Mouse (Mus musculus) brain, adult 2 months (tissue): Measurements from ENCODE around the gene Mpp1.

Experiments
- DNase-seq: peaks from one replicate; pipeline ENCODE4 v3.0.0; 2011; ENCODE audit warnings: low read depth, low spot score

The Mpp1 gene

DNA sequence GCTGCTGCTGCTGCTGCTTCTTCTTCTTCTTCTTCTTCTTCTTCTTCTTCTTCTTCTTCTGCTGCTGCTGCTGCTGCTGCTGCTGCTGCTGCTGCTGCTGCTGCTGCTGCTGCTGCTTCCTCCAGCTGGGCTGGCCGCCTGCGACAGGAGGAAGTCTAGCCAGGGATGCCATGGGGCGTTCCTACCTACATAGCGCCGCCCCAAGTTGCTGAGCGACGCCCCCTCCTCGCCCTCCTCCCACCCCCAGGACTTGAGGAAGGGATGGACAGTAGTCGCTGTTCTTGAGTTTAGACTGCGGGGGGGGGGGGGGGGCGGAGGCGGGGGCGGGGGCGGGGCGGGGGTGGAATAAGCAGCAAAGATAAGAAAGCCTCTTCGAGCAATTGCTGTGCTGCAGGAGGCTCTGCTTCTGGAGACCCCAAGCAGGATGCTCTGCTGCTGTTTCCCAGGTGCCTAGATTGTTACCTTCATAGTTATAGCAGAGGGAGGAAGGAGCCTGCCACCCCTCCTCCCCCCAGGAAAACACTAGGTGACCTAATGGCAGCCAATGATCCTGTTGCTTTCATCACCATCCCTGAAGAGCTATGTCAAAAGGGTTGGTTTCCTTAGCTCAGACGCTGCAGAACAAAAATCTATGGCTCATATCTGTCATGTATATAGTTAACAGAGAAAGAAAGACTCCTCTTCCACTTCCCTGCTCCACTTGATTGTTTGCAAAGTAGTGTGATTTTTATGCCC is 45.9 kb downstream of the Mpp1 start, which contains the start of gene Gab3:
TSS of gene Gab3 (minus strand) at position 685 of the 735 bp plus-strand sequence.
- DNase-seq = peak; percentile 83

DNA sequence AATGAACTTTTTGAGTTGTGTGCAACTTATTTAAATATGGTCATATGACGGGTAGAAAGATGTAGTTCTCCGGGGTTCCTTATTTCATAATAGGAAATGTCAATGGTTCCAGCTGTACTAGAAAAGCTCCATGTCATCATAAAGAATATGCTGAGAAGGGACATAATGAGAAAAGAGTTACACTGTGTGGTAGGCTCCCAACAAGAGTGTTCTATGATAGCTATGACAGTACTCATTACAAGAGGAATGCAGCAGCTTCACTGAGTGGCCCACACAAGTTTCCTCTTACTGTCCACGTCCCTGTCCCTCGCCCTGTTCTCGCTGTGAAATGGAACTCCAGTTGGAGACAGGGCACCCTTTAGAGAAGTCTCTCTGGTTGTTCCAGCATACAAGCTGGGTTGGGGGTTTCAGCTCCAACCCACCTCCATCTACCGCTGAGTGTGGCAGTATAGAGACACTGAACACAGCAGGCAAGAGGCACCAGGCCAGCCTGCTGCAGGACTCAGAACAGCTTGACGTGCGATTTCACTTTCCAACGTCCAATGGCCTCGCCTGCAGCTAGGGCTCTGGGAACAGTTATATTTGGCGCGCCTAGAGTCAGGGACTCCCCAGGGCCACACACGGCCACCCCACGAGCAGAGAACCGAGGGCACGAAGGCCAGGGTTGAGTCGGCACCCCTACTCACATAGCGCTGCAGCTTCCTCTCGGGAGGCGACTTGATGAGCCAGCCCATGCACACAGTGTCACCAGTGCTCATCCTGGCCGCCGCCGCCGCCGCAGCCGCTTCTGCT is 46.6 kb downstream of the Mpp1 start:
- peak; percentile 50 for DNase-seq

DNA sequence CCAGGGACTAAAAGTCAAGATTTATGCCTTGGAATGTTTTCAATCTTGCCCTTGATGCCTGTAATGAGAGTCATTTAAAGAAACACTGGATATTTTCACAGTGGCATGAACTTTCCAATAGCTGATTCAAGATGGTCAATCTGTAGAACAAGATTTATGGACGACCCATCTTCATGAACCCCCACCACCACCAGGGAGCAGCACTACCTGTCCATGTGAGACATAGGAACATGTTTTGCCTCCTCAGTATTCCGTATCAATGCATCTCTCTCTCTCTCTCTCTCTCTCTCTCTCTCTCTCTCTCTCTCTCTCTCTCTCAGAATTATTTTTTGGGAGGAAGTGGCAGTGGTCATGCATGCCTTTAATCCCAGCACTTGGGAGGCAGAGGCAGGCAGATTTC is 48.5 kb downstream of the Mpp1 start:
- peak; percentile 7 for DNase-seq
